Mouse (Mus musculus): ENCODE measurements around the gene Mpo.

DNA sequence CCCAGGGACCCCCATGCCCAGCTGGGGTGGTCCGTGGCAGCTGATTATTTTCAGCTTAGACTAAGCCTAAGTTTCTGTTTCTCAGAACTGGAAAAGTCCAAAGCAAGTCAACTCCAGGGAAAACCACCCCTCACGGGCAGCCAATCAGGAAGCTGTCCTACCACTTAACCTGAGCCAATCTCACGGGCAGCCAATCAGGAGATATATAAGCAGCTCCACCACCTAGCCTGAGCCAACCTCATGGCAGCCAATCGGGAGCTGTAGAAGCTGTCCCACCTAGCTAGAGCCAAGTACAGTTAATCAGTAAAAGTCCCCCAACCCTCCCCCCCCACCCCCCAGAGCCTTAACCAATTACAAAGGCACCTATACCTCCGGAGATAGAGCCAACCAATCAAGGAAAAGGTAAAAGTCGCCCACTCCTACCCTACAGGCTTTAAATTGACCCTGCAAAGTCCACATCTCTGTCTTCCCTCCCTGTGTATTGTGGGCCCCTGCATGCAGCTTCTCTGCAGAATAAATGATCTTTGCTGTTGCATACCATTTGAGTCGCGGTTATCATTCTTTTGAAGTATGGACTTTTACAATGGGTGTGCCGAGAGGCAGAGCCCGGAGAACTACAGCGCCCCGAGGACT, 53.7 kb downstream of the Mpo start:
- no peak for TF ChIP-seq CTCF (IDR thresholded peaks at IDR 0.05; ENCODE audit: control insufficient read depth, insufficient read depth, insufficient replicate concordance, low read depth, low read length)
- TF ChIP-seq POLR2A (IDR thresholded peaks at IDR 0.05; ENCODE audit: control insufficient read depth, low read depth, low read length): no peak

Measured in testis, adult 2 months (tissue).